Mouse (Mus musculus) ES-Bruce4 (cell line): ENCODE results near the gene Hist1h1a.

Experiments used
- CTCF ChIP-seq: IDR thresholded peaks from one replicate; pipeline ENCODE4 v1.8.1; 2011; ENCODE audit warnings: low read depth, low read length
- EP300 ChIP-seq: IDR thresholded peaks from 2 replicates; pipeline ENCODE4 v1.6.1; 2011; ENCODE audit warnings: low read depth, low read length; ENCODE audit not compliant: insufficient read depth
- POLR2A ChIP-seq: IDR thresholded peaks from one replicate; pipeline ENCODE4 v1.8.1; 2011; ENCODE audit warnings: low read length; ENCODE audit not compliant: insufficient read depth

GRCm38 (mm10) chr13:23757211-23757773, 6.2 kb upstream of the Hist1h1a start:
- TF ChIP-seq POLR2A, result peak; percentile 87
- TF ChIP-seq CTCF, result no peak
- no peak for TF ChIP-seq EP300
